Mouse (Mus musculus) c-Kit-positive CD71-positive TER-119-positive erythroid progenitor cells, embryonic 14.5 days (primary cell): Measurements from ENCODE around the gene Plxna4.

Source experiments
- DNase-seq: peaks from one replicate; pipeline ENCODE4 v3.0.0-alpha.2; 2013; ENCODE audit warnings: low spot score

The Plxna4 gene

DNA sequence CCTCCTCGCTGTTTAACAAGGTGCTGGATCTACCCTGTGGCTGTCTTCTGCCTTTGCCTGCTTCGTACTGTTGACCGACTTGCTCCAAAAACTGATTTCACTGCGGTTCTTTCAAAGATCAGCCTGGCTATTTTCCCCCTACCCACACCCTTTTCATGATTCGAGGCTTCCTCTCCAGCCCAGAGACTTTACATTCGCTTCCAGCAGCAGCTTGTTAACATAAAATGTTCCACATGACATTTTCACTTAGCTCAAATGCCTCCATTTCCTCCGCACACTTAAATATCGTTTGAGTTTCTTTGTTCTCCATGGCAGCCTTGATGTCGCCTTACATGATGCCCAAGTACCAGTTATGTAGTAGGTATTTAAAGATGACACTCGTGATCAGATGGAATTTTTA lies 336.3 kb downstream of the Plxna4 start:
- no peak for DNase-seq

DNA sequence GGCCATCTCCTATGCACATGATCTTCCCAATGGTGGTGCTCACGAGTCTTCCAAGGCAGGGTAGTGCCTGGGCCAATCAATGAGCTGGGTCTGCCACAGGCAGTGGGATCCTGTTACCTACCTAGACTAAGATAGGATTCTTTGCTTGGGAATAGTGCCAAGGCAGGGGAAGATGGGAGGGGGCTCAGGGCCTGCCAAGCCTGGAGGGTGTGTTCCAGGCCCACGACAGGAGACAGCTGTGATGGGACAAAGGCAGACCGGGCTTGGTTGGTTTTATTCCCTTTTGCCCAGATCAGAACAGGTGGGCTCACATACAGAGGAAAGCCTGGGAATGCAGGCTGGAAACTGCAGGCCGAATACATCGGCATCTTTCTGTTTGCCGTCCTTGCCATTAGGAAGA lies 342.0 kb downstream of the Plxna4 start:
- DNase-seq: no peak

DNA sequence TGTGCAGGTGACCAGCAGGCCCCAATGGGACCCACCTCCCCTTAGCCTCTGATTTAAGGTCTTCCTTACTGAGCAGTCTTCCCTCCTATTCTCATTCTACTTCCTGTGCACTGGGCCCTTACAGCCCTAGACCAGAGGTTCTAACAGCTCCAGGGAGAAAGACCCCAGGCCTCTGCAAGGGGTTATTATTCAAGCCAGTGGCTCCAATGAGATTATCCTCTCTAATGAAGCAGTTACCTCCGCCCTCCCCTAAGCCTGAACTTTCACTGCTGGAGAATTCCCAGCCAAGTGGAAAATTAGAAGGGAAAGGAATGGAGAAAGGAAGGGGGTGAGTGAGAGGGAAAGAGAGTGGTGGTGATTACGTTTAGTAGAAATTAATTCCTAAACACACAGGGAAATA lies 345.0 kb downstream of the Plxna4 start:
- DNase-seq: no peak

GRCm38 (mm10) chr6:32231383-32231782 lies 356.6 kb downstream of the Plxna4 start:
- DNase-seq: no peak

DNA sequence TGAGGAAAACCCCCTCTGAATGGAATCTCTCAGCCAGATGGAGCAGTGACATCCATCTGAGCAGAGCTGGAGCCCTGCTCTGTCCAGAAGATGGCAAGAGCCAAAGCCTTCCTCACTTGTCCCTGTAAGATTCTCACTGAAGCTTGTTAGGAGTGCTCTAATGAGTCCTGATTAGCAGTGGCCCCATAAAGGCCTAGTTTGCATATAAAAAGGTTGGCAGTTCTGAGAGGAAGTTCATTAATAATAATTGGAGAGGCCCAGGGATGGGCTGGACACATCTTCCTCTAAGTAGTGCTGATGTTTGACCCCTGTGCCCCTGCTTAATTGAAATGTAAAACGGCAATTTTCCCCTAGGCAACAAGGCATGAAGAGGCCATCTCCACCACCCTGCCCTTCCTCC lies 361.4 kb downstream of the Plxna4 start:
- DNase-seq: no peak

DNA sequence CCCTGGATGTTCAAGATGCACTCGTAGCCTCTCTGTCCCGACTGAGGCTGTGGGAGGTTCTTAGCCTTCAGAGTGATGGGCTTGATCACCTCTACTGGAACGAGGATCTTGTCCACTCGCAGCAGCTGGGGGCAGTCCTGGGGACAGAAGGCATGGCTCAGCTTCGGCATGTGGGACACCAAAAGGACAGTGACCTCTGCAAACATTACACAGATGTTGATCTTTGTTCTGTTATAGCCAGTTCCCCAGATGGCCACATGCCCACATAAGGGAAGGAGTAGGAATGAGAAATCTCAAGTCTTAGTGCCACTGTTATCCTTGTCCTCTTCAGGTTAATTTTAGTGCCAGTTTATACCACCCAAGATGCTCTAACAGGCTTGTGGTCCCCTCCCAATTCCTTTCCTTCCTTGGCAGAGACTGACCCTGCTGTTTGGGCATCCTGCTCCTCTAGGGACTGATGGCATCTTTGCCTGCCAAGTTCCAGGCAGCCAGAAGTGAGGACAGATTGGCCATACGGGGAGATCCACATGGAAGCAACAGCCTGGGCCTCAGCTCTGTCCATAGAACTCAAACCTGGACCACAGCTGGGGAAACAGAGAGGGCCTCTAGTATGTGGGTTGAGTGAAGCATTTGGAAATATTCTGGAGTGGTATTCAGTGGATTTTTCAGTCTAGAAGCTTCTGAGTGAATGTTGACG lies 363.8 kb downstream of the Plxna4 start:
- DNase-seq: no peak

DNA sequence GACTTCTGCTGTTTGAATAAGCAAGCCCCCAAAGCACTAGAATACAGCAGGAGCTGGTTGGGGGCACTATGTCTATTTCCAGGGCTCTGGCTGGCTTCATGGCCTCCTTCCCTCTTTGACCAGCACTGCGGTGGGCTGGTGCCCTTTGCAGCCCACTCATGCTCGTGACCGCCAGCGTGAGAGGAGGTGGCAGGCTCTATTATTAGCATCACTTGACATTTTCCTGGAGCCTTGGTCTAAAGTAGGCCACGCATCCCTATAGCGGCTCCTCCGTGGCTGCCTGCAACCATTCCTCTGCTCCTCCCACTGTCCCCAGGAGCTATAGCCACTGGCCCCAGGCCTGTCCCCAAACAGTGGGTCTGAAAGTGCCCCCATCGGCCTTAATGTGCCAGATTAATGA lies 367.2 kb downstream of the Plxna4 start:
- DNase-seq: no peak

GRCm38 (mm10) chr6:32218544-32218943 lies 369.4 kb downstream of the Plxna4 start:
- DNase-seq: no peak

GRCm38 (mm10) chr6:32212439-32212838 lies 375.6 kb downstream of the Plxna4 start:
- no peak for DNase-seq

- no peak for DNase-seq
These were observed 377.9 kb downstream of the Plxna4 start for GRCm38 (mm10) chr6:32210139-32210538.

GRCm38 (mm10) chr6:32208951-32209350 lies 379.0 kb downstream of the Plxna4 start:
- no peak for DNase-seq

DNA sequence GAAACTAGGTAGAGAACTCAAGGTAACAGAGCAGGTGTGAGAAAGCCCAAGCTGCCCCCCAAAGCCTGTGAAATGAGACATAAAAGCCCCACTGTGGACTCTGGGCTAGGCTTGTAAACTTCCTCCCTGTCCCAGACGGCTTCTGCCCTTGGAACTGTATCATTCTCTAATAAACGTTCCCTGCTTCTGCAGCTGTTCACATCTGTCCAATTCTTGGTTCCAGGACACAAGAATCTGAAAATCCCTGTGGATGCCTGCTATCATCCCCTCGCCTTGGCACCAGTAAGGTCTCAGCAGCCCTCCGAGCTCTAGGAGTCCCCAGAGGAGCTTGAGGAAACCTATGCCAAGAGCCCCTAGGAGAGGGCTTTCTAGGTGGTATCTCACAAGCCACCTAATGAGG lies 383.7 kb downstream of the Plxna4 start:
- no peak for DNase-seq

DNA sequence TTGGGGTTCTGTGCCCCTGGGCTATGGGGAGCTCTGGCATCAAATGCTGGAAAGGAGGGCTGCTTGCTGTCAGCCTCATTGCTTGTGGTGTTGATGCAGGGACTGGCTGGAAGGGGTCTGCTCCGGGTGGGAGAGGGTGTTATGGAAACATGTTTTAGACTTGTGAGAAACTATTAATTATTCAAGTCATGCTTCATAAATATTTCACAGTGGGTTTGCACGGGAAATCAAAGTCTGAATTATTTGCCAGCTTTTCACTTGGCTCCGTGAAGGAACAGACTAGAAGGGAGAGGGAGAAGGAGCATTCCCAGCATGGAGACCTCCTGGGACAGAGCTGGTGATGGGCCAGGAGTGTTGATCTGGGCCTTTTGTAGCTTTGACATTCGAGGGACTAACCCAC lies 384.6 kb downstream of the Plxna4 start:
- no peak for DNase-seq

- DNase-seq: no peak
These were observed 385.3 kb downstream of the Plxna4 start for GRCm38 (mm10) chr6:32202664-32203192.

DNA sequence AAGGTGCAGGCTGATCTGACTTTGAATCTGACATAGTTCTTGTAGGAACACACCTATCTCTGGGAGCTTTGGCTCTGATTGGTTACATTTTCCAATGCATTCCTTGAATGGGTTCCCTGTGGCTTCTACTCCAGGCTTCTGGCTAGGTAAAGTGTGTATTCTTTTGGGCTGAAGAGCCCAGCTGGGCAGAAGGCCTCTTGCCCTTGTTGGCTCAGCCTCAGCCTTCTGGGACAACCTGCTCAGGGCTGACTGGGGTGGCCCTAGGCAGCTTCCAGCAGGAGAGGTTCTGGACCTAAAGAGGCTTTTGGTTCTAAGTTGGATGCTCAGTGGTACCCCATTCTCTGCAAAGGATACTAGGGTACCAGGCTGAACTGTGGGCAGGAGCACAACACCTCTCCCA lies 386.5 kb downstream of the Plxna4 start:
- no peak for DNase-seq

- no peak for DNase-seq
These were observed 388.4 kb downstream of the Plxna4 start for GRCm38 (mm10) chr6:32199616-32200015.

GRCm38 (mm10) chr6:32196913-32197312 lies 391.1 kb downstream of the Plxna4 start:
- DNase-seq: no peak

DNA sequence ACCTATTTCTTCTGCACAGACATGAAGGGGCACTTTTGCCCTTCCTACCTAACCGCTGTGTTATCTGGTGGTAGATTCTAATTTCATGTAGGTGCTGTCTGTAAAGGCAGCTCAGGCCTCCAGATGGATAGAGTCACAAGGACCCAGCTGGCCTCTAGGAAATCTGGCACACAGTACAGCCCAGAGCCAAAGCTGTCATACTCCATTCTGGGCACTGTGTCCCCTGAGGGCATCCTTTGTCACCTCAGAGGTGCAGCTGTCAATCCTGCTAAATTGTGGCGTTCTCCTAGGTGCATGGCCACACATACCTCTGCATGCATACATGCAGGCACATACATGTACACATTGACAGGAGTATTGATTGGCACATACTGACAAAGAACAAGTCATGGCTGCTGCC lies 394.9 kb downstream of the Plxna4 start:
- no peak for DNase-seq

GRCm38 (mm10) chr6:32184402-32184985 lies 403.5 kb downstream of the Plxna4 start:
- DNase-seq: no peak

DNA sequence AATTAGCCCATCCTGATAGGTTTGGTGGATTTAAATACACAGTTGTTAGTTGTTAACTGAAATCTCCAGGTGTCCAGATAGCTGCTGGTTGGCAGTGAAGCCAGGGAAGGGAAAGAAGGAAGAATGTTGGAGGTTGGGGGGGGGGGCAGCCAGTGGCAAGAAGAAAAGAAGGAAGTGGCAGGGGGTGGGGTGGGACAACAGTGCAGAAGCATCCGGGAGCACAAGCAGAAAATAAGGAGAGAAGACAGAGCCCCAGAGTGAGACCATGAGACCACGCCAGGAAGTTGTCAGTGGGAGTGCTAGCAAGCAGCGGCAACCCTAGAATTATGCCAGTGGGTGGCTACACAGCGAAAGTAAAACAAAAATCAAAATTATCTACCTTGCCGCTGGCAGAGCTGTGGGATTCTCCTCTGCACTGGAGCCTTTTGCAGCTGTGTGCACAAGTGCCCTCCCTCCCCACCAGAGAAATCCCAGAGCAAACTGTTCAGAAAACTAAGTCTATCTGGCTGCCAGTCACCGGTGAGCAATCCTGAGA lies 404.3 kb downstream of the Plxna4 start:
- DNase-seq: no peak

- no peak for DNase-seq
These were observed 408.0 kb downstream of the Plxna4 start for GRCm38 (mm10) chr6:32180012-32180358.

DNA sequence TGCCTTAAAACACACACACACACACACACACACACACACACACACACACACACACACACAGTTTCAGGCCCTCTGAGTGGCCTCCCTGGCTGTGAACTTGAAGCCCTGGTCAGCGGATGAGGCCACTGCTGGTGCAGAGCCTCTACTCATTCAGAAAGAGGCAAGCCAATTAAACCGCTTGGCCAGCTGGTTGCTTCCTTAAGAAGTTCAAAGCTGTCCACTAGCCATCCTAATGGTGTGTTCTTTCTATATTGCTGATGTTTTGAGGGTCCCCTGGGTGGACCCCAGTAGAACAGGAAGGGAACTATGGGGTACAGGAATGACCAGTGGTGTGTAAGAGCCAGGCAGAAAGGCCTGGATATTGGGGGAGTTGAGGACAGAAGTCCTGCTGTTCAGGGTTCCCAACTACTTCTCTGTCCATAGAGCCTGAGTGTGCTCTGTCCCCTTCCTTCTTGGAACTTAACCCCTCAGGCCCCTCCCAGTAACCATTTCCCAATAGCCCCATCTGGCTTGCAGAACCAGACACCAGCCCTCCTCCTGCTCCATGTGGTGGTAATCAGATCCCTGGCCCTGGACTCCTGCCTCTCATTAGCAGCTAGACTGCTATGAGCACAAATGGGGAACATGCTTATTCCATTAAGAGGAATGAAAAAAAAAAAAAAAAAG lies 408.5 kb downstream of the Plxna4 start:
- no peak for DNase-seq

DNA sequence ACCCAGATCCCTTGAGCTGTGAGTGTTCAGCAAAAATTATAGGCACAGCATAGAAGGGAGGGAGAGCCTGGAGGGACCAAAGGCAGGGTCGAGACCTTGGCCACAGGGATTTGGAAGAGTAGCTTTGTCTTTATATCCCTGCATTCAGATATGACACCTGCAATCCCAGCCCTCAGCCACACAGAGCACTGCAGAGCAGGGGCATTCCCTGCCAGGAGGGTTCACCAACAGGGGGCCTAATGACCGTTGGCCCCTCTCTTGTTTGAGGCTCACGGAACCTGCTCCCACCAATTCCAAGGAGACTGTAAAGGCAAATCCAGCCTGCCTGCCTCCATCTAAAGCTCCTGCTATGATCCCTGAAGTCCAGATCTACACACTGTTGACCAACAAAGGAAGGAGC lies 410.1 kb downstream of the Plxna4 start:
- no peak for DNase-seq
